Mouse (Mus musculus) CH12.LX (cell line): ENCODE measurements around the gene Zfhx3. TPM values are rescaled to one million over a fixed set of nuclear protein-coding genes. Genes with fewer than 3 reads are reported as not detected.

ENCODE experiments used
- DNase-seq: peaks from one replicate; pipeline ENCODE4 v3.0.0-alpha.2; 2013; ENCODE audit errors: extremely low read depth
- H3K27ac ChIP-seq: 2 replicates; pipeline ENCODE4 v1.5.1; 2012; ENCODE audit warnings: low read depth, mild to moderate bottlenecking, control low read depth, moderate library complexity; ENCODE audit not compliant: insufficient read depth
- H3K27me3 ChIP-seq: replicated peaks from 2 replicates; pipeline ENCODE3; 2012; ENCODE audit warnings: inconsistent platforms
- H3K36me3 ChIP-seq, 2 experiments: replicated peaks in 1 of 2; 2 replicates each; pipeline versions ENCODE3 to v1.6.1; 2012; ENCODE audit warnings: inconsistent platforms in 1 of 2, low read length in 1 of 2, mild to moderate bottlenecking in 1 of 2, mixed read lengths in 1 of 2, moderate library complexity in 1 of 2; ENCODE audit not compliant: control insufficient read depth in 1 of 2, insufficient read depth in 1 of 2
- H3K4me1 ChIP-seq, 2 experiments: 2 replicates each; pipeline ENCODE4 v1.6.1; 2012; ENCODE audit warnings: inconsistent platforms in 1 of 2, moderate library complexity in 1 of 2; ENCODE audit not compliant: insufficient read depth in 2 of 2, control insufficient read depth in 1 of 2
- H3K4me2 ChIP-seq: 2 replicates; pipeline ENCODE4 v1.6.1; 2012; ENCODE audit warnings: low read depth, mild to moderate bottlenecking, control low read depth; ENCODE audit not compliant: poor library complexity, insufficient read depth, severe bottlenecking
- H3K4me3 ChIP-seq, 3 experiments: fragments of 150-350 bp in 1 of 3; sonication (generic) in 1 of 3; replicated peaks in 1 of 3; 2 replicates each; pipeline versions ENCODE3 to v1.5.1; 2011 to 2012; ENCODE audit warnings: low read depth in 2 of 3, low read length in 2 of 3, mild to moderate bottlenecking in 2 of 3, moderate library complexity in 2 of 3, control low read depth in 1 of 3, improper control_type of control experiment in 1 of 3, inconsistent platforms in 1 of 3, mixed read lengths in 1 of 3; ENCODE audit not compliant: poor library complexity in 1 of 3
- H3K79me2 ChIP-seq: replicated peaks from 2 replicates; pipeline ENCODE4 v1.6.1; 2012; ENCODE audit warnings: mild to moderate bottlenecking, moderate library complexity; ENCODE audit not compliant: control insufficient read depth, poor library complexity, insufficient read depth, severe bottlenecking; ENCODE audit errors: extremely low read depth
- H3K9ac ChIP-seq: 2 replicates; pipeline ENCODE4 v1.6.1; 2012; ENCODE audit warnings: low read depth, mild to moderate bottlenecking, control low read depth, moderate library complexity; ENCODE audit not compliant: insufficient read depth
- H3K9me3 ChIP-seq: replicated peaks from 2 replicates; pipeline ENCODE3; 2012; ENCODE audit warnings: low read length, inconsistent platforms, mixed read lengths
- BHLHE40 ChIP-seq: IDR thresholded peaks from 2 replicates; pipeline ENCODE4 v1.6.1; 2011; ENCODE audit warnings: mild to moderate bottlenecking, low read depth, low read length, improper control_type of control experiment
- CHD1 ChIP-seq: IDR thresholded peaks from 2 replicates; pipeline ENCODE4 v1.6.1; 2012; ENCODE audit warnings: low read depth, low read length, improper control_type of control experiment, inconsistent platforms
- CHD2 ChIP-seq: IDR thresholded peaks from 2 replicates; pipeline ENCODE4 v1.6.1; 2011; ENCODE audit warnings: low read length, improper control_type of control experiment
- CTCF ChIP-seq, 2 experiments: IDR thresholded peaks in 1 of 2; conservative IDR thresholded peaks in 1 of 2; 2 replicates each; pipeline ENCODE4 v1.5.1; 2011 to 2012; ENCODE audit warnings: low read depth in 2 of 2, low read length in 2 of 2, improper control_type of control experiment in 1 of 2, inconsistent platforms in 1 of 2, mild to moderate bottlenecking in 1 of 2, moderate library complexity in 1 of 2
- E2F4 ChIP-seq: IDR thresholded peaks from 2 replicates; pipeline ENCODE4 v1.6.1; 2011; ENCODE audit warnings: low read depth, low read length, improper control_type of control experiment; ENCODE audit not compliant: insufficient replicate concordance
- ELF1 ChIP-seq: IDR thresholded peaks from 2 replicates; pipeline ENCODE4 v1.6.1; 2014; ENCODE audit warnings: low read depth, mild to moderate bottlenecking, inconsistent platforms, low read length, improper control_type of control experiment
- ETS1 ChIP-seq: conservative IDR thresholded peaks from 2 replicates; pipeline ENCODE4 v1.6.1; 2012; ENCODE audit warnings: low read depth, mild to moderate bottlenecking, inconsistent platforms, low read length, improper control_type of control experiment, moderate library complexity
- GABPA ChIP-seq: IDR thresholded peaks from 2 replicates; pipeline ENCODE4 v1.6.1; 2012; ENCODE audit warnings: low read depth, low read length, improper control_type of control experiment, inconsistent platforms; ENCODE audit not compliant: insufficient replicate concordance
- HCFC1 ChIP-seq: IDR thresholded peaks from 2 replicates; pipeline ENCODE4 v1.6.1; 2012; ENCODE audit warnings: low read depth, mild to moderate bottlenecking, inconsistent platforms, low read length, improper control_type of control experiment
- IRF4 ChIP-seq: IDR thresholded peaks from 2 replicates; pipeline ENCODE4 v1.6.1; 2014; ENCODE audit warnings: low read depth, mild to moderate bottlenecking, inconsistent platforms, low read length, improper control_type of control experiment
- JUN ChIP-seq: IDR thresholded peaks from 2 replicates; pipeline ENCODE4 v1.6.1; 2011; ENCODE audit warnings: low read depth, mild to moderate bottlenecking, low read length, improper control_type of control experiment, moderate library complexity; ENCODE audit not compliant: insufficient read depth
- JUND ChIP-seq: conservative IDR thresholded peaks from 2 replicates; pipeline ENCODE4 v1.6.1; 2011; ENCODE audit warnings: low read depth, low read length, improper control_type of control experiment
- MAFK ChIP-seq: IDR thresholded peaks from 2 replicates; pipeline ENCODE4 v1.6.1; 2011; ENCODE audit warnings: low read length, improper control_type of control experiment; ENCODE audit not compliant: insufficient replicate concordance
- MAX ChIP-seq: IDR thresholded peaks from 2 replicates; pipeline ENCODE4 v1.6.1; 2011; ENCODE audit warnings: low read length, improper control_type of control experiment
- MXI1 ChIP-seq: IDR thresholded peaks from 2 replicates; pipeline ENCODE4 v1.6.1; 2011; ENCODE audit warnings: mild to moderate bottlenecking, low read depth, low read length, improper control_type of control experiment
- MYC ChIP-seq: IDR thresholded peaks from 2 replicates; pipeline ENCODE4 v1.6.1; 2011; ENCODE audit warnings: low read depth, mild to moderate bottlenecking, improper control_type of control experiment, low read length
- NRF1 ChIP-seq: IDR thresholded peaks from 2 replicates; pipeline ENCODE4 v1.6.1; 2014; ENCODE audit warnings: low read depth, mild to moderate bottlenecking, inconsistent platforms, low read length, improper control_type of control experiment, moderate library complexity
- POLR2A ChIP-seq: IDR thresholded peaks from 2 replicates; pipeline ENCODE4 v1.6.1; 2011; ENCODE audit warnings: low read depth, mild to moderate bottlenecking, improper control_type of control experiment, low read length
- POLR2AphosphoS2 ChIP-seq: IDR thresholded peaks from 2 replicates; pipeline ENCODE4 v1.6.1; 2011; ENCODE audit warnings: low read depth, low read length, improper control_type of control experiment
- RAD21 ChIP-seq: IDR thresholded peaks from 2 replicates; pipeline ENCODE4 v1.6.1; 2011; ENCODE audit warnings: low read depth, mild to moderate bottlenecking, low read length, improper control_type of control experiment, moderate library complexity
- SIN3A ChIP-seq: IDR thresholded peaks from 2 replicates; pipeline ENCODE4 v1.6.1; 2012; ENCODE audit warnings: low read length, improper control_type of control experiment, inconsistent platforms
- TCF12 ChIP-seq: IDR thresholded peaks from 2 replicates; pipeline ENCODE4 v1.6.1; 2014; ENCODE audit warnings: low read depth, mild to moderate bottlenecking, inconsistent platforms, low read length, improper control_type of control experiment
- ZKSCAN1 ChIP-seq: IDR thresholded peaks from 2 replicates; pipeline ENCODE4 v1.6.1; 2012; ENCODE audit warnings: low read depth, inconsistent platforms, low read length, improper control_type of control experiment, borderline replicate concordance
- ZMIZ1 ChIP-seq: IDR thresholded peaks from 2 replicates; pipeline ENCODE4 v1.6.1; 2012; ENCODE audit warnings: low read depth, mild to moderate bottlenecking, inconsistent platforms, low read length, improper control_type of control experiment
- ZNF384 ChIP-seq: IDR thresholded peaks from 2 replicates; pipeline ENCODE4 v1.6.1; 2012; ENCODE audit warnings: low read depth, low read length, improper control_type of control experiment, inconsistent platforms
- dilution Hi-C: fragments of 300-500 bp; cut with MboI; formaldehyde crosslinking; loops from 2 replicates; pipeline ENCODE4 v1.14.3; 2020; ENCODE audit warnings: low sequenced_read_pairs; ENCODE audit not compliant: extremely low pct_unique_long_range_greater_than_20kb, extremely low pct_ligation_motif_present
- in situ Hi-C: fragments of 300-500 bp; cut with MboI; formaldehyde crosslinking; loops from 3 replicates; pipeline ENCODE4 v1.14.3; 2019; ENCODE audit warnings: low sequenced_read_pairs, low pct_ligation_motif_present, low pct_unique_long_range_greater_than_20kb, mixed read lengths
- polyA plus RNA-seq: library from polyadenylated mRNA; unstranded; fragments of >175 nt; gene quantifications from 2 replicates; pipeline ENCODE4 v1.2.1, GENCODE M21; 2012; ENCODE audit warnings: low read depth; ENCODE audit not compliant: insufficient read length
- total RNA-seq, 2 experiments: library from RNA; depleted of rRNA; stranded (reverse); fragments of 300-350 nt in 1 of 2; fragments of >200 nt in 1 of 2; gene quantifications; 2 replicates each; pipeline ENCODE4 v1.2.3; 2012 to 2014

Gene Zfhx3
- total and polyA plus RNA-seq, 3 experiments = 0.05 to 0.76 (median 0.68) TPM

GRCm38 (mm10) chr8:108647556-108647955, 705.1 kb downstream of the Zfhx3 start:
- Histone ChIP-seq H3K4me2 (no peak overlapping the region), H3K9me3 (no peaks in the 10 kb centered on the region), H3K9ac (no peak overlapping the region), H3K79me2 (no peaks in the 10 kb centered on the region), H3K4me3 (no peak overlapping the region), H3K4me1 (no peaks in the 10 kb centered on the region), H3K27ac (no peak overlapping the region)
- DNase-seq = no peak
- in situ Hi-C loops = no loop called here
- no peak for TF ChIP-seq MAFK
- TF ChIP-seq ETS1 = no peak
- no peak for TF ChIP-seq ZKSCAN1
- TF ChIP-seq NRF1 = no peak
- TF ChIP-seq ELF1 = no peak
- TF ChIP-seq GABPA = no peak
- no peak for TF ChIP-seq CTCF (conservative IDR thresholded peaks at IDR 0.05 in 1 of 2, IDR thresholded peaks at IDR 0.05 in 1 of 2; ENCODE audit: low read depth in 2 of 2, low read length in 2 of 2)
- TF ChIP-seq POLR2A = no peak
- no peak for TF ChIP-seq JUND
- no peak for TF ChIP-seq CHD2
- TF ChIP-seq, all 38 proteins: peak for 0
- Histone ChIP-seq H3K36me3 (no peaks in the 10 kb centered on the region), H3K27me3 (no peaks in the 10 kb centered on the region)
- dilution Hi-C loops = no loop called here

GRCm38 (mm10) chr8:108648993-108649392, 706.5 kb downstream of the Zfhx3 start:
- no peak overlapping the region for H3K9ac ChIP-seq
- H3K27me3 ChIP-seq = no peaks in the 10 kb centered on the region
- H3K27ac ChIP-seq = no peak overlapping the region
- no peaks in the 10 kb centered on the region for H3K36me3 ChIP-seq
- no peaks in the 10 kb centered on the region for H3K79me2 ChIP-seq
- H3K4me2 ChIP-seq = no peak overlapping the region
- H3K4me3 ChIP-seq = no peak overlapping the region
- H3K9me3 ChIP-seq = no peaks in the 10 kb centered on the region
- H3K4me1 ChIP-seq = no peaks in the 10 kb centered on the region
- no peak for DNase-seq
- no peak for TF ChIP-seq SIN3A
- no peak for TF ChIP-seq ELF1
- TF ChIP-seq BHLHE40 = no peak
- TF ChIP-seq TCF12 = no peak
- no peak for TF ChIP-seq MYC
- TF ChIP-seq CHD2 = no peak
- no peak for TF ChIP-seq E2F4
- TF ChIP-seq MAFK = no peak
- TF ChIP-seq, all 38 proteins: peak for 0
- in situ Hi-C loops = no loop called here
- dilution Hi-C loops = no loop called here

- no peak for TF ChIP-seq RAD21
- TF ChIP-seq JUN = no peak
- TF ChIP-seq POLR2A = no peak
- TF ChIP-seq POLR2AphosphoS2 = no peak
- TF ChIP-seq CHD2 = no peak
- no peak for TF ChIP-seq NRF1
- TF ChIP-seq ZMIZ1 = no peak
- no peak for TF ChIP-seq GABPA
- no peak for TF ChIP-seq HCFC1
- TF ChIP-seq IRF4 = no peak
- TF ChIP-seq TCF12 = no peak
- no peak for TF ChIP-seq ZNF384
- no peak for TF ChIP-seq MAFK
- TF ChIP-seq CHD1 = no peak
- TF ChIP-seq MXI1 = no peak
- no peak for TF ChIP-seq MAX
- Histone ChIP-seq H3K9me3 (no peaks in the 10 kb centered on the region), H3K4me1 (no peaks in the 10 kb centered on the region), H3K79me2 (no peaks in the 10 kb centered on the region), H3K36me3 (no peaks in the 10 kb centered on the region), H3K9ac (no peak overlapping the region), H3K27ac (no peak overlapping the region), H3K27me3 (no peaks in the 10 kb centered on the region), H3K4me2 (no peak overlapping the region), H3K4me3 (no peak overlapping the region)
- no peak for DNase-seq
- in situ Hi-C loops (no loop called here), dilution Hi-C loops (no loop called here)
Observed at GRCm38 (mm10) chr8:108650837-108651236, 708.4 kb downstream of the Zfhx3 start.
